Mouse (Mus musculus) bone marrow, adult 2 months (tissue): ENCODE measurements around the gene Cep95.

Source experiments
- CTCF ChIP-seq: fragments of 200-500 bp; IDR thresholded peaks from 2 replicates; pipeline ENCODE4 v1.5.1; 2011; ENCODE audit warnings: low read length, control low read depth; ENCODE audit not compliant: control insufficient read depth, insufficient read depth
- POLR2A ChIP-seq: fragments of 200-500 bp; IDR thresholded peaks from 2 replicates; pipeline ENCODE4 v1.6.1; 2011; ENCODE audit warnings: low read depth, mild to moderate bottlenecking, control low read depth, low read length, borderline replicate concordance; ENCODE audit not compliant: control insufficient read depth

DNA sequence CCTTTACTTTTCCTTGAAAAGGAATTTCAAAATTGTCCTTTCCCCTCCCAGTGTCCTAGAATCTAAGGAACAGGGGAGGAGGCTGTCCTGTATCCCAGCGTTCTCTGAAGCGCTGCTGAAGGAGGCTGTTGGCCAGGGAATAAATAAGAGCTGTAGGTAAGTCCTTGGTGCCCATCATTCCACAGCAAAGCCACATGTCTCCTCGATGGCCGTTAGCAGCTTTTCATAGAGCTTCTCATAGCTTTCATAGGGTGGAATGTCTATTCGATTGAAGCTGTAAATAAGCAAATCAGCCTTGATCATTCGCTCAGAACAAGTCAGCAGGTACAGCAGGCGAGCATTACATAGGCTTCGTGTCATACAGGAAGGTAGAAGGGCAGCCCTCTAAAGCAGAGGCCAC lies 33.4 kb downstream of the Cep95 start:
- no peak for TF ChIP-seq CTCF
- no peak for TF ChIP-seq POLR2A
